Mouse (Mus musculus) gastrocnemius, postnatal 36 days (tissue): ENCODE measurements around the gene Oma1. TPM values are rescaled to one million over a fixed set of nuclear protein-coding genes. Genes with fewer than 3 reads are reported as not detected.

ENCODE experiments used
- DNase-seq, 2 experiments: peaks; one replicate each; pipeline ENCODE4 v3.0.0; 2022
- intact Hi-C: fragments of 180-260 bp; cut with DNase I; formaldehyde crosslinking; loops from one replicate; pipeline ENCODE4 v1.15.1; 2025
- long read RNA-seq, 2 experiments: library from polyadenylated mRNA; stranded (forward); transcript quantifications; one replicate each; pipeline ENCODE4 v2.0.0; 2021
- total RNA-seq, 2 experiments: library from RNA; stranded (reverse); gene quantifications; 2 replicates each; pipeline ENCODE4 v1.2.3; 2021

Gene Oma1
- 10 to 100 TPM; 24.1 to 24.2 TPM for total RNA-seq
- long read RNA-seq, experiment 1, transcript Oma1-201 (9 exons, 1,915 nt): major isoform, 21 of 28 reads
- long read RNA-seq, experiment 1, partial matches to known transcripts: 2 of 28 reads
- long read RNA-seq, experiment 1, other reads (novel, unspliced or antisense): 5 of 28 reads
- long read RNA-seq, experiment 2, transcript Oma1-201 (9 exons, 1,915 nt): major isoform, 35 of 48 reads
- long read RNA-seq, experiment 2, partial matches to known transcripts: 4 of 48 reads
- long read RNA-seq, experiment 2, other reads (novel, unspliced or antisense): 9 of 48 reads

GRCm38 (mm10) chr4:103313587-103314525, at the start of gene Oma1:
Oma1 (plus strand) TSS chr4:103313812.
- intact Hi-C loops: loop anchor here (1.0 kb wide), 1 partner anchor 32 kb away; no protein-coding TSS in a partner anchor
- DNase-seq: peak; percentile 98

DNA sequence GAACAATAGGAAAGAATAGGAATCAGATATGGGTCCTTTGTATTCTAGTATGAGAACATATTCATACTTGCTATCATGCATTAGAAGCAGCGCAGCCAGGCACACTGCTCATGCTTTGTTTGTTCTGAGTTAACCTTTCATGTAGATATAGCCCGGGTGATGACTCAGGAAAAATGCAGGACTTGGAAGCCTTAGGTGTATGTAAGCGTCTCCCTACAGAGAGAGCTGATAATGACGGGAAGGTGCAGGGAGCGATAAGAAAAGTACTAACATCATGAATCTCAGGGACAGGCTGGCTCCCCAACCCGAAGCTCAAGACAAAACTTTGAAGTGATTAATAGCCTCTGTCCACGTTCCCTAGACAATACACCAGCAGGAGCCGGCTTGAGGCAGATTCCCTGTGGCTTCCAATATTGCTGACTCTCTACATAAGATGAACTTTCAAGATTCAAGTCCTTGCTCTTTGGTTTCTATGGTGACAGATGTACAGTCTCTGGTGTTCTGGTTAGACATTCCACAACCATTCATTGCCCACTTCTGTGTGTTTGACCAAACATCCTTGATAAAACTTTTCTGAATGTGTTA, 49.7 kb upstream of the Oma1 start:
- no peak for DNase-seq
- intact Hi-C loops: no loop called here

DNA sequence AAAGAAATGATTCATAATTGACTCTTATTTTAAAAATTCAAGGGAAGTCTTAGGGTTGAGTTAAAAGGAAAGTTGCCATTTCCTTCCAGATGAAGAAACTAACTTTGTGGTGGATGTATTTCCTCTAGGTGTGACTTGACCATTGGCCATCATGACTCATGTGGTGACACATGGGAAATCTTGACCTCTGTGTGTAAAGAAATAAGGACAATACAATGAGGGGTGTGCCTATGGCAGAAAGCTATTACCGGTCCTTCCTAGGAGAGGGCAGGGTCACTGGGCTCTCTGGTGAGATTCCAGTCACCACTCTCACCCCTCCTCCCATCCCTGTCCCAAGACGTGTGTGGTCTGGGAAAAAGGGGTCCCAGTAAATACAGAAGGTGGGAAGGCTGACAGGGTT, 48.4 kb upstream of the Oma1 start:
- no peak for DNase-seq
- intact Hi-C loops: no loop called here

DNA sequence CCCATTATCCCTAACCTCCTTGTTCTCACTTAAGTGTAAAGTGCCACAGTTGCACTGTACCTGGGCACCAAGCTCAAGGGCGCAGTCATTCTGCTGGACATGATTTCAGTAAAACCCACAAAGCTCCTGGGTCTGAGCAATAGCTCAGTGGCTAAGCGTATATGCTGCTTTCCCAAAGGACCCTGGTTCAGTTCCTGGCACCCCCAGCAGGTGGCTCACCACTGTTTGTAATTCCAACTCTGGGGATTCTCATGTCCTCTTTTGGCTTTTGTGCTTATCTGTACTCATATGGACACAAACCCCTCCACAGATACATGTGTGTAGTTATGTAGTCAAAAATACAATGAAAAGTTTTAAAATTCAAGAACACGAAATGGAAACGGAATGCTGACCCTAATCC, 44.3 kb upstream of the Oma1 start:
- no peak for DNase-seq
- intact Hi-C loops: no loop called here

- no peak for DNase-seq
- intact Hi-C loops: no loop called here
Observed at GRCm38 (mm10) chr4:103273021-103273420, 40.6 kb upstream of the Oma1 start.

DNA sequence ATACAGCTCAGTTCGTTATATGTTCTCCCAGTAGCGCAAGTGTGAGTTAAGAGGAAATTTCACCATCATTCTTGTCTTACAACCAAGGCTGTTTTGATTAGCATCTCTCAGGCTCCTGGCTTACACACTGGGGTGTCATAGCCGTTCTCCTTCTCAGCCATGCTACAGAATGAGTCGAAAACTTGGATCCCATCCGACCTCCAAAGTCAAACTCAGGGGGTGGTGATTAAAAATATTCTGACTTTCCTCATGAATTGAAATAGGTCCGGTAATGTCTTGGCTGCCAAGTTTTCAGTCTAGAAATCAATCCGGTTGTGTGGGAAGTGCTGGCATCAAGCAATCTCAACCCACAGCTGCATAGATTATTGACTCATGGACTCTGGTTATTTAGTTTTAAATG, 25.3 kb upstream of the Oma1 start:
- no peak for DNase-seq
- intact Hi-C loops: loop anchor here (5.0 kb wide), 1 partner anchor 51 kb away; no protein-coding TSS in a partner anchor

- intact Hi-C loops: no loop called here
Observed at GRCm38 (mm10) chr4:103290763-103291162, 22.8 kb upstream of the Oma1 start, which contains the start of gene 4921539E11Rik. 4921539E11Rik (minus strand) TSS chr4:103290863.

GRCm38 (mm10) chr4:103299342-103299741, 14.3 kb upstream of the Oma1 start:
- DNase-seq: no peak
- intact Hi-C loops: no loop called here

More at GRCm38 (mm10) chr4:103290763-103291162, 22.8 kb upstream of the Oma1 start, which contains the start of gene 4921539E11Rik:
- DNase-seq: no peak

- no peak for DNase-seq
- intact Hi-C loops: no loop called here
Observed at GRCm38 (mm10) chr4:103303851-103304250, 9.8 kb upstream of the Oma1 start.

DNA sequence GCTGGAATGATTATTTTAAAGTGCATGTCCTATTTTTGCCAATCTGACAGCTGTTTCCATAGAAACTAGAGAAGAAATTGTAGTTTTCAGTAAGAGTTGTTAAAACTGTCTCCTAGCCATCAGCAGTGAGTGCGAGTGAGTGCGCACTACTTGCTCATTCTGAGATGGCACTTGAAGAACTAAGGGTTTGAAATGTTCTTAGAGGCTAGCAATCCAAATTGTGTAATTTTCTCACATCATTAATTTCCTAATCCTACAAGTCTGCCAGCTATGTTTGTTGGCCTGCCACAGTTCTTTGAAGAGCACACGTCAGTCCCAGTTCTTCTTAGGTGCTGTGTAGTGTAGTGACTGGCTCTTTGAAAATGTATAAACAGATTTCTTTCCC, 906 bp downstream of the Oma1 start:
- intact Hi-C loops: no loop called here
- no peak for DNase-seq

GRCm38 (mm10) chr4:103315861-103316260, 2.2 kb downstream of the Oma1 start:
- no peak for DNase-seq
- intact Hi-C loops: no loop called here

- intact Hi-C loops: no loop called here
- no peak for DNase-seq
Observed at GRCm38 (mm10) chr4:103321461-103321860, 7.8 kb downstream of the Oma1 start.

DNA sequence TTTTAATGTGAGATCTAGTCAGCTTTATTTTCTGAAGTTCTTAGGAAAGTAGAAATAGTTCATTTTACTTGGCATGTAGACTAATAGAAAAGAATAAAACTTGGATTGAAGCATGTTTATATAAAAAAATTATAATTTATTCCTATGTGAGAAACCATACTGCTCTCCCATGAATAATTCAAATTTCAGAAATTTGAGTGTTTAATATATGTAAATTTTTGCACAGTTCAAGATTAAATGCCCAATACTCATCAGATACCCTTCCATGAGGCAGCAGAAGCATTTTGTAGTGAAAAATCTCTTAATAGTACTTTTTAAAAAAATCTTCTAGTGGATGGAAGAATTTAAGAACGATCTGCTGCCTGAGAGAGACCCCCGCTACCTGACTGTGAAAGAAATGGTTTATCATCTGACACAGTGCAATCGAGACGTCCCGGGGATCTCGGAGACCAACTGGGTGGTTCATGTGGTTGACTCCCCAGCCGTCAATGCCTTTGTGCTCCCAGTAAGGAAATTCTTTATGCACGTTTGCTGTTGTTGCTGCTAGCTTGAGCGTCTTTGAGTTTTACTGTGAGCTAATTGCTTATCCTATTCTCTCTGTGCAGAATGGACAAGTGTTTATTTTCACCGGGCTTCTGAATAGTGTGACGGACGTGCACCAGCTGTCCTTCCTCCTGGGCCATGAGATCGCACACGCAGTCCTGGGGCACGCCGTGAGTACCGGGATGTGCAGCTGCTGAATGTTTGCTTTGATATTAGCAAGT, 11.3 kb downstream of the Oma1 start:
- no peak for DNase-seq
- intact Hi-C loops: no loop called here

GRCm38 (mm10) chr4:103326994-103327393, 13.4 kb downstream of the Oma1 start:
- intact Hi-C loops: no loop called here
- peak in 1 of 2 experiments; percentile 48 for DNase-seq

GRCm38 (mm10) chr4:103329348-103329747, 15.7 kb downstream of the Oma1 start:
- intact Hi-C loops: no loop called here
- DNase-seq: no peak

- no peak for DNase-seq
- intact Hi-C loops: no loop called here
Observed at GRCm38 (mm10) chr4:103335134-103335533, 21.5 kb downstream of the Oma1 start.

DNA sequence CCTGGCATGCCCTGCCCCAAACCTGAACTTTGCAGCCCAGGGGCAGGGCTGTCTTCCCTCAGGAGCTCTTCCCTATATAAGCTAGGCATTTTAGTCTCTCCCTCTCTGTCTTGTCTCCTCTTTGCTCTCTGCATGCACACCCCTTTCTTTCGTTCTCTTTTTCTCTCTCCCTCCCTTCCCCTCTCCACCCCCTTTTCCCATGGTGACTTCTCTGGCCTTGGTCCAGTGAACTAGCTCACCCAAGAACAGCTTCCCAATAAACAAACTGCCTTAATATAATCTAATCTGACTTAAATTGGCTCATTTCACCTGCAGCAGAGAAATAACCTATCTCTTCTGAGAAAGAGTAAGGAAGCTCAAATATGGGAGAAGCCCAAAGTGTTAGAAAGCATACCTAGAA, 27.1 kb downstream of the Oma1 start:
- peak in 1 of 2 experiments; percentile 19 for DNase-seq
- intact Hi-C loops: loop anchor here (10.0 kb wide), 2 partner anchors 186 to 356 kb away; no protein-coding TSS in a partner anchor

DNA sequence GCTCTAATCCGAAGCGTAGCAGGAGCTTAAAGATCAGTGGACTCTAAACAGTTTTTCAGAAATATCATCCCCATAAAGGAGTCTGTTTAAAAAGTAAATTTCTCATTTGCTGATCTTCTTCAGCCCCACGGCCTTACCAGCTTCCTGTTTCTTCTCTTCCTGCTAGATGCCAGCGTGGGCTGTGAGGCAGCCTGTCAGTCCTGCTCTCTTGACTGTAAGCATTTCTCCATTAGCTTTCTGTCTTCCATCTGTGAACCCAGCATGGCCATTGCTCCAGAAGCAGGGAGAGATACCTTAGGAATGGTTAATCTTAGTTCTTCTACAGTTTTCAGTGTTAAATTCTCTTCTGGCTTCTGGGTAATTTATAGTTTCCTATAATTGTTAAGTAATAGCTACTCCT, 28.0 kb downstream of the Oma1 start:
- intact Hi-C loops: loop anchor here (10.0 kb wide), 2 partner anchors 187 to 357 kb away; no protein-coding TSS in a partner anchor
- no peak for DNase-seq

DNA sequence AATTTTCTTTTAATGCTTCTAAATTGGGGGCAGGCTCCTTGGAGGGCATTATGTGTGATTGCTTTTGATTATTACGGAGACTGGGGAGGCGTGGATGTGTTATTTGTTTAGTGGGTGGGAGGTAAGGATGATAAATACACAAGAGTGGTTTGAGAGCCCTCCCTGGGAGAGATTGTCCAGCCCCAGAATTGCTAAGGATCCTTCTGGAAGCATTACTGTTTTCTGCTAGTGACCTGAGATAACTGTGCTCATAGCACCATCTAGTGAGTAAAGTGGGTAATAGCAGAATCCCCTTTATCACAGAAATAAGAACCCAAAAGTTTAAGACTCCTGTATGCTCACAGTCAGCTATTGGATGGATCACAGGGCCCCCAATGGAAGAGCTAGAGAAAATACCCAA, 32.4 kb downstream of the Oma1 start:
- no peak for DNase-seq
- intact Hi-C loops: loop anchor here (1.0 to 10.0 kb wide), 3 partner anchors 33 to 361 kb away; partner anchors contain the start of gene Oma1

DNA sequence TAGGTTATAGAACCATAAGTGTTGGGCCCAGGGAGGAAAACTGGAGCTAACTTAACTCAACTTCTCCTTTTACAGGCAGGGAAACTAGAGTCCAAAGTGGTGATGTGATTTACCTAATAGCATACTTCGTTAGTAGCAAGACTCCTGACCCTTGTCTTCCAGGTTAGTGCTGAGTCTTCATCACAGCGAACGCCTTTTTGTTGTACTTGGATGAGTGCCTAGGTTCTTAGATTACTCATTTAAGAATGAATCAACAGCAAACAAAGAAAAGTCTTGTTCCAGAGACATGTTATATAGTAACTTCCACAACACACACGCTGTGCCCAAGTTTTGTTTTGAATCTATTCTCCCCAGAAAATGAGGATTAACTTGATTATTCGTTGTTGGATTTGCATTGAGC, 33.2 kb downstream of the Oma1 start:
- DNase-seq: no peak
- intact Hi-C loops: loop anchor here (1.0 to 10.0 kb wide), 3 partner anchors 34 to 362 kb away; partner anchors contain the start of gene Oma1
